In the genomic region with DNA sequence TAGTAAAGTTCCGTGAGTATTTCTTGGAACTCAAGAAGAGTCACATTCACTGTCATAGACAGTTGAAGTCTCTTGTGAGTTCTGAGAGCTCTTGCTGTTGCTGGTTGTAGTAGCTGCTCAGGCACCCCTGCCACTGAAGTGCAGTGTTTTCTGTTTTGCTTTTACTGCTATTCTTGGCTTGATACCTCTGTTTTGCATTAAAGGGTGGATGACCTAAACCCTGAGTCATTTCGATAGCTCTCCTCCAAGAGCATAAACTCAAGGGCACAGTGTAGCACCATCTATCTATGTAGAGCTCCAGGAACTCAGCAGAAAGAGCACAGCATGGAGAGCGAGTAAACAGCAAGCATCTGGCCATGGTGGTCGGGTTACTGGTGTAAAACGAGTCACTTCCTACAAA, we compare ENCODE assay signal across 17 mouse cellular contexts. TPM values are rescaled to one million over a fixed set of nuclear protein-coding genes. Genes with fewer than 3 reads are reported as not detected.
DNase-seq lines count a peak whose midpoint lies in the region; ATAC-seq and TF ChIP-seq lines count a peak whose summit lies in the region.
"Had no signal": no experiment of that assay in that cellular context is flagged by ENCODE, and none has a peak within 500 bp of the region (broad histone marks: within the 10 kb centered on the region; RNA-seq: fewer than 3 reads in every experiment).

No protein-coding gene starts in this region.

- H3K9ac ChIP-seq in heart, embryonic 15.5 days, result no peak overlapping the region
- H3K9ac ChIP-seq in limb, embryonic 12.5 days (replicated peaks), result no peak overlapping the region
- H3K9ac ChIP-seq in lung, postnatal 0 days (replicated peaks; ENCODE audit: low read depth), result no peak overlapping the region
- H3K9ac ChIP-seq: forebrain, postnatal 0 days; kidney, embryonic 15.5 days; liver, embryonic 14.5 days; stomach, embryonic 15.5 days had no signal

- ATAC-seq in heart, embryonic 15.5 days (replicated peaks; ENCODE audit: insufficient number of reproducible peaks, insufficient read depth, low FRiP score, low read depth), result no peak
- ATAC-seq in limb, embryonic 12.5 days (ENCODE audit: insufficient number of reproducible peaks, insufficient read depth, low FRiP score, low TSS enrichment, low read depth), result no peak
- no peak for ATAC-seq in lung, postnatal 0 days
- ATAC-seq: forebrain, postnatal 0 days; hindbrain, embryonic 16.5 days; midbrain, embryonic 16.5 days had no signal

- no peak for TF ChIP-seq EP300 in lung, postnatal 0 days (IDR thresholded peaks at IDR 0.05)

- H3K4me1 ChIP-seq in heart, embryonic 15.5 days (replicated peaks), result peaks cover 25% of the 10 kb centered on the region
- H3K4me1 ChIP-seq in limb, embryonic 12.5 days (replicated peaks), result peaks cover 30% of the 10 kb centered on the region
- peaks cover 3% of the 10 kb centered on the region; the same call in 1 of the 2 replicates for H3K4me1 ChIP-seq in lung, postnatal 0 days (ENCODE audit: insufficient read depth, low read depth, low read length)

- peak overlapping the region; percentile 76 for H3K27ac ChIP-seq in heart, embryonic 15.5 days
- no peak overlapping the region for H3K27ac ChIP-seq in limb, embryonic 12.5 days
- no peak overlapping the region for H3K27ac ChIP-seq in lung, postnatal 0 days (ENCODE audit: low read length)
- H3K27ac ChIP-seq: kidney, embryonic 15.5 days; liver, embryonic 14.5 days; stomach, embryonic 15.5 days had no signal

- intact Hi-C loops in heart, postnatal 14 days (cut with DNase I), result loop anchor here (10.0 kb wide), 1 partner anchor 492 kb away; a partner anchor contains a TSS

- peak; percentile 10 to 18 for DNase-seq in adrenal gland, postnatal 36 days
- no peak for DNase-seq in adrenal gland, postnatal 4 days (ENCODE audit: low spot score in 2 of 2)
- no peak for DNase-seq in heart, postnatal 14 days
- DNase-seq in NIH3T3 (ENCODE audit: low read depth), result peak; percentile 69
- no peak for DNase-seq in kidney, adult 8-10 months
- DNase-seq in lung, postnatal 0 days (ENCODE audit: low spot score), result no peak
- DNase-seq: cerebellum, adult 8-10 months; forebrain, postnatal 0 days; lung, postnatal 36 days; thymus, postnatal 25 days had no signal

- peak overlapping the region; percentile 7; the same call in 1 of the 2 replicates for H3K4me3 ChIP-seq in heart, embryonic 15.5 days
- H3K4me3 ChIP-seq in limb, embryonic 12.5 days (replicated peaks), result no peak overlapping the region
- H3K4me3 ChIP-seq in lung, postnatal 0 days (ENCODE audit: low read depth, low read length), result no peak overlapping the region
- H3K4me3 ChIP-seq: kidney, embryonic 15.5 days; stomach, embryonic 15.5 days had no signal

- no peaks in the 10 kb centered on the region for H3K9me3 ChIP-seq in heart, embryonic 15.5 days (replicated peaks)
- H3K9me3 ChIP-seq in limb, embryonic 12.5 days, result no peaks in the 10 kb centered on the region
- no peaks in the 10 kb centered on the region for H3K9me3 ChIP-seq in lung, postnatal 0 days (ENCODE audit: low read length)
- H3K9me3 ChIP-seq: kidney, embryonic 15.5 days; stomach, embryonic 15.5 days had no signal

- TF ChIP-seq CTCF in lung, postnatal 0 days (IDR thresholded peaks at IDR 0.05), result no peak

- H3K36me3 ChIP-seq in heart, embryonic 15.5 days, result no peaks in the 10 kb centered on the region
- H3K36me3 ChIP-seq in limb, embryonic 12.5 days, result no peaks in the 10 kb centered on the region
- H3K36me3 ChIP-seq in lung, postnatal 0 days (ENCODE audit: insufficient read depth, low read length), result no peaks in the 10 kb centered on the region
- H3K36me3 ChIP-seq: kidney, embryonic 15.5 days; stomach, embryonic 15.5 days had no signal

- H3K27me3 ChIP-seq in heart, embryonic 15.5 days, result no peaks in the 10 kb centered on the region
- no peaks in the 10 kb centered on the region for H3K27me3 ChIP-seq in limb, embryonic 12.5 days
- H3K27me3 ChIP-seq in lung, postnatal 0 days (replicated peaks; ENCODE audit: insufficient read depth, low read length), result no peaks in the 10 kb centered on the region
- H3K27me3 ChIP-seq: kidney, embryonic 15.5 days; stomach, embryonic 15.5 days had no signal

- H3K4me2 ChIP-seq in heart, embryonic 15.5 days, result peak overlapping the region; percentile 43
- H3K4me2 ChIP-seq in limb, embryonic 12.5 days, result 0 out of 2 replicates have a peak overlapping the region, but pooled peaks have one; percentile 1
- no peak overlapping the region for H3K4me2 ChIP-seq in lung, postnatal 0 days (replicated peaks; ENCODE audit: low read depth, low read length)
- H3K4me2 ChIP-seq: kidney, embryonic 15.5 days; stomach, embryonic 15.5 days had no signal

- 24% methylated on average over 5 of the region's 5 CpGs for WGBS in heart, embryonic 15.5 days
- 29% methylated on average over 5 of the region's 5 CpGs for WGBS in limb, embryonic 12.5 days
- 48% methylated on average over 5 of the region's 5 CpGs for WGBS in lung, postnatal 0 days

RNA-seq across cellular contexts. Expression of a gene that starts 2.1 kb away (rescaled TPM):
- 100 to 1,000 TPM; 140 to 142 TPM for total RNA-seq in adrenal gland, postnatal 36 days (2021)
- 100 to 1,000 TPM; 162 to 172 TPM for total RNA-seq in adrenal gland, postnatal 4 days (2021)
- polyA plus RNA-seq in heart, embryonic 15.5 days (2015; fragmentation: Nextera tagmentation; extraction: Ambion mirVana), result 115 and 117 TPM in 2 replicates
- 100 to 1,000 TPM; 122 to 134 TPM for total RNA-seq in heart, postnatal 14 days (2021)
- 125 TPM in 2 replicates for polyA plus RNA-seq in limb, embryonic 12.5 days (2016; fragmentation: Nextera tagmentation; extraction: Ambion mirVana)
- 78.1 and 86.8 TPM in 2 replicates for polyA plus RNA-seq in lung, postnatal 0 days (2015; fragmentation: Nextera tagmentation; extraction: Ambion mirVana)

Comparison
In these comparisons a context has a peak if more than half of its experiments do, and no peak if none do; other contexts are left out.
1. DNase-seq: peak in adrenal gland, postnatal 36 days (2 of 2) and NIH3T3 (single experiment); none in adrenal gland, postnatal 4 days (0 of 2), heart, postnatal 14 days (0 of 2), kidney, adult 8-10 months (0 of 2) and lung, postnatal 0 days (single experiment).